Mouse (Mus musculus) lung, postnatal 4 days (tissue): ENCODE data around the gene Apol7e.
"Not testable (repeated sequence)": the region's sequence is repeated elsewhere in the genome, so short reads cannot be mapped to it uniquely, and the experiment has no call there.

Experiments used
- DNase-seq, 2 experiments: peaks; one replicate each; pipeline ENCODE4 v3.0.0; 2021

The Apol7e gene

GRCm38 (mm10) chr15:77741556-77741955, 42.9 kb downstream of the Apol7e start:
- DNase-seq, result not testable (repeated sequence)

DNA sequence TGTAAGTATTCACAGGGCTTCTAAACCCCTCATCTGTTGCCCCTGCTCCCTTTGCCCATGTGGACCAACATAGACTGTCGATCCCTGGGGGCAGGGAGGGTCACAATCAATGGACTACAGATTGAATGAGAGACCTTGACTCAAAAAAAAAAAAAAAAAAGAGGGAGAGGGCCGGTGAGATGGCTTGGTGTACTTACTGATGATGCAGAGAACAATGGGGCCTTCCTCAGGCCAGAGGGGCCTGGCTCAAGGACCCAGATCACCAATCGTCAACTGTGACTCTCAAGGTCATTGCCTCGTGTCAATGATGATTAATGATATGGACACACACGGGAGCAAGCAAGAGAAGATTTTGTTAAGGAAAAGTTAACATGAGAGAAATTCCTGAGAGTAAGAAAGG, 46.0 kb downstream of the Apol7e start:
- DNase-seq, result no peak

GRCm38 (mm10) chr15:77745081-77745480, 46.4 kb downstream of the Apol7e start:
- DNase-seq, result no peak

GRCm38 (mm10) chr15:77746326-77746725, 47.7 kb downstream of the Apol7e start:
- no peak for DNase-seq

DNA sequence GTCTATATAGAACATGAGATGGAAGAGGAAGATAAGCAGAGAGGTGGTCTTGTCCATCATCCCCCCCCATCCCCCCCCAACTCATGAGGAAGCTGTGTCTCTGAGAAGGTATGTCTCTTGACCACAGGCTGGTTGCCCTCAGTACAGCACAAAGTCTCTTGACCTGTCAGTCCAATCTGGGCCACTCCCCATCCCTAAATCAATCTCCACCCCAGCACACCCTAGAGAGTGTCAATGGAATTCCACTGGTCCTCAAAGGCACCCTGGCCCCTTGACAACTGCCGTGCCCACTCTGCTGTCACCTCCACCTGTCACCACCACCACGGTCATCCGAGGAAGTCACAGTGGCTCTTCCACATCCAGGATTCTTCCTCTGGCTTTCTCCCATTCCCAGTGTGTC, 49.8 kb downstream of the Apol7e start:
- DNase-seq, result no peak

- DNase-seq, result no peak
Observed at GRCm38 (mm10) chr15:77749717-77750116, 51.1 kb downstream of the Apol7e start.

- DNase-seq, result peak in 1 of 2 experiments; percentile 49
Observed at GRCm38 (mm10) chr15:77750461-77750860, 51.8 kb downstream of the Apol7e start.

- no peak for DNase-seq
Observed at GRCm38 (mm10) chr15:77752443-77752842, 53.8 kb downstream of the Apol7e start.

GRCm38 (mm10) chr15:77755132-77755531, 56.5 kb downstream of the Apol7e start:
- DNase-seq, result no peak

DNA sequence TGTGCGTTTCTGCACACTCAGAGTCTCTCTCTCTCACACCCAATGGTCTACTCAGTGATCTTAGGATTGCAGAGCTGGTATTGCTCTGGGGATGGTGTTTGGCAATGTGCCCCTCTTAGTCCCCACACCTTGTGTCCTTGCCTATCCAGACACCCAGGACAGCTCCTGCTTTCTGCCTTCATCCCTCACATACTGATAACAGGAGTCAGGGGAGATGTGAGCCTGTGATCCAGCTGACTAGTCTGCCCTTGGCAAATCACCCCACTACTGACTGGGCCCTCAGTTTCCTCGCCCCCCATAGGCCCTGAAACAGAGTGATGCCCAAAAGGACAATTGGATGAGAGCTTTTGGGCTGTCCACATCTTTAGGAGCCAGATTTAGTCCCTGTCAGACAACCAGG, 57.4 kb downstream of the Apol7e start:
- DNase-seq, result no peak

GRCm38 (mm10) chr15:77756848-77757247, 58.2 kb downstream of the Apol7e start, which contains the start of gene Apol8:
Gene Apol8 (minus strand): TSS chr15:77757003.
- DNase-seq, result peak in 1 of 2 experiments; percentile 69

DNA sequence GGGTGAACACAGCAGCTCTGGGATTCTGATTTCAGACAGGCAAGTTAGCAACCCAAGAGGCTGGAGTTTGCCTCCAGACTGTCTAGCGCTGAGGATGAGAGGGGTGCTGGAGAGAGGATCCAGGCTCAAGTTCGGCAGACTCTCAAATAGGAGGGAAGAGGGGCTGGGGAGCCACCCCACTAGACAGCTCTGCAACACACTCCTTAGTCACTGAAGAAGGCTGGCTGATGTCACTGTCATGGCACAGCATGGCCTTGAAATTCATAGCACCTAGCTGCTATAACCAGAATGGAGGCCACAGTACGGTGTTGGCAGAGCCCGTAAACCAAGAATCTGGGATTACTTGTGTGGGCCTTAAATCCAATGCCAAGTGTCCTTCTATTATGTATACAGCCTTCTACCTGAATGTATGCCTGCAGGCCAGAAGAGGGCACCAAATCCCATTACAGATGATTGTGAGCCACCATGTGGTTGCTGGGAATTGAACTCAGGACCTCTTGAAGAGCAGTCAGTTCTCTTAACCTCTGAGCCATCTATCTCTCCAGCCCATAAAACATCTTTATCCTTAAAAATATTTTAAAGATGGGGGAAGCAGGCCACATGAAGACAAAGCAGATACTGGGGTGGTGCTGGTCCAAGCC, 59.0 kb downstream of the Apol7e start:
- DNase-seq, result no peak

DNA sequence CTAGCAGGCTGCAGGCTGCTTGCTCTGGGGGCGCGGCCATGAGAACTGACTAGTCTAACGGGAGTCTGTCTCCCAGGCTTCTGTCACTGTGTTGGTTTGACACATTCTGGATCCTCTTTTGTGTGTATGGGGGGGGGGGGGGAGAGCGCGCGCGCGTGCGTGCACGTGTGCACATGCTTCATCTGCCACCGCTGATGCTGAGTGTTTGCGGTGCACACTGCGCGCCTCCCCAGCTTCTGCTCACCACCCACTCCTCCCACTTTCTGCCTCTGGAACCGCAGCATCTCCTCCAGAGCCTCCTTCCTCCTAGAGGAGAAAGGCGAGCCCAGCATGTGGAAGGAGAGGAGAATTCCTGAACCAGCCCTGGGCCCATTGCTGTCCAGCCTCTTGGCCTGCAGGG, 61.4 kb downstream of the Apol7e start:
- no peak for DNase-seq

GRCm38 (mm10) chr15:77761083-77761482, 62.4 kb downstream of the Apol7e start:
- no peak for DNase-seq

DNA sequence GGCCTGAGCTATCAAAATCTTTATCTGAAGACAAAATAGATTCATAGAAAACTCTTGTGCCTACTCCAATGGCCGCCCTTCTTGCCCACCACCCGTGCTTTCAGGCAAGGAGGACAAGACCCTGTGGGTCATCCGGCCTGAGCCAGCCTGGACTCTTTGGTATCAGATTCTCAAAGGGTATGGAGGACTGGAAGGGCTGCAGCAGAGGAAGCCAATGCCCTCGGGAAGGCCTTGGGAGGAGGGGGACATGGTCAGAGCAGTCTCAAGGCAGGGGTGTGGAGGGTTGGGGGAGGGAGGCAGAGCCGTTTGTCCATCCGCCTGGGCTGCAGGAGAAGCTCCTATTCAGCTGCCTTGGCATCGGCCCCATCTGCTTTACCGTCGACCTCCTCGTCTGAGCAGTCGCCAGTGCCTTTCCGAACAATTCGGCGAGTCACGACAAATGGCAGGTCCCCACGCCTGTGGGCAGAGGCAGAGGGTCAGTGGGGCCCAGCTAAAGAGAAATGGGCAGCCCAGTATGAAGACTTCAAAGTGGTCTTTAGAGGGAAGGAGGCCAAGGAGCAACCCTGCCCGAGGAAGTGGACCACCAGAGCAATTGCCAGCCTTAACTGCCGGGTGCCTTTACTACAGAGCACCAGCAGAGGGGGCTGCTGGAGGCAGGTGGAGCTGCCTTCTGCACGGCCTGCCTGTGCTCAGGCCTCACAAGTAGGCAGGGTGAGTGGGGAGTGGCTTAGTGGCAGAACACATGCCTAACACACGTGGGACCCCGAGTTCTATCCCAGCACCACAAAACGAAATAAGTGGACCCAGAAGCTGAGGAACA, 63.1 kb downstream of the Apol7e start:
- DNase-seq, result peak in 1 of 2 experiments; percentile 61

DNA sequence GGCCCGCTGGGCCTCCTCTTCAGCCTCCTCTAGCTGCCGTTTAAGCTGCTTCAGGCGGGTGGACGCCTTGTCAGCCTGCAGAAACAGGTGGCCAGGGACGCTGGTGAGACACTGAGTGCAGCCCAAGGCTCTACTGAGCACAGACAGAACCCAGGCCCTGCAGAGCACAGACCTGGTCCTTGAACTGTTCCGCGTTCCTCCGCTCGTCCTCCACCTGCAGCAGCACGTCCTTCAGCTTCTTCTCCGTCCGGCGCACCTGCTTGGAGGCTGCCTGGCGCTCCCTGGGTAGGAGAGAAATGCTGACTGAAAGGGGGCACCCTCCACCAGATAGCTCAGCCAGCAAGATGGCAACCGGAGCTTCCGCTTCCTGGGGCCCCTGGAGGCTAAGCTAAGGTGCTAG, 64.4 kb downstream of the Apol7e start:
- no peak for DNase-seq

DNA sequence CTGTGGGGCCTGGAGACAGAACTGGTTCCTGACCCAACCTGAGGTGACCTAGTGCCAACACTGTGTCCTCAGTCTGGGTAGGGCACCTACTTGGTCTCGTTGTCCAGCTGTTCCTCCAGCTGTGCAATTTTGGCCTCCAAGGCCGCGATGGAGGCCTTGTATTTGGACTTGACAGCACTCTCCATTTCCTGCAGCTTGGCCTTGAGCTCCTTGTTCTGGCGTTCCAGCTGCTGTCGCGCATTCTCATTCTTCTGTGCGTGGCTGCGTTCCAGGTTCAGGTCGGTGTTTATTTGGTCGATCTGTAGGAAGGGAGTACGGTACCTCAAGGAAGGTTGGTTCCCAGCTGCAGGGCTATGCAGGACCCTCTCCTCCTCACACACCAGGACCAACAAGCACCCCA, 65.0 kb downstream of the Apol7e start:
- DNase-seq, result no peak

DNA sequence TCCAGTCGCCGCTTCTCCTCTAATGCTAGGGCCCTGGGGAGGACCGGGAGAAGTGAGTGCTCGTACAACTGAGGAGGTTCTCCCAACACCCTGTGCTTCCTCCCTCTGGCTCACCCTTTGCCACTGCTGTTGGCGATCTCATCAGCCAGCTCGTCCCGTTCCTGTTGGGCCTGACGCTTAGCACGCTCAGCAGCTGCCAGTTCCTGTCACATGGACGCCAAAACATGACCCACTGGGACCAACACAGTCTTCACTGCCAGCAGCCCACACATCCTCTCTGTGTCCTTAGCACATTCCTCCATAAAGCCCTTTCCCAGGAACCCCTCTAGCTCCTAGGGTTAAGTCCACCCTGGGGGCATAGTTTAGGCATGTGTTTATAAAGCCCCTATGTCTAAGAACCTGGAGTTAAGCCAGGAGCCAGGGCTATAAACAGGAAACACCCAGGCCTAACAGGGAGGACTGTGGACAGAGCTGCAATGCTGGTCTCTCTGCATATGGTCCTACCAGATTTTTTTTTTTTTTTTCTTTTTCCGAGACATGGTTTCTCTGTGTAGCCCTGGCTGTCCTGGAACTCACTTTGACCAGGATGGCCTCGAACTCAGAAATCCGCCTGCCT, 65.8 kb downstream of the Apol7e start:
- peak; percentile 69 to 89 for DNase-seq

DNA sequence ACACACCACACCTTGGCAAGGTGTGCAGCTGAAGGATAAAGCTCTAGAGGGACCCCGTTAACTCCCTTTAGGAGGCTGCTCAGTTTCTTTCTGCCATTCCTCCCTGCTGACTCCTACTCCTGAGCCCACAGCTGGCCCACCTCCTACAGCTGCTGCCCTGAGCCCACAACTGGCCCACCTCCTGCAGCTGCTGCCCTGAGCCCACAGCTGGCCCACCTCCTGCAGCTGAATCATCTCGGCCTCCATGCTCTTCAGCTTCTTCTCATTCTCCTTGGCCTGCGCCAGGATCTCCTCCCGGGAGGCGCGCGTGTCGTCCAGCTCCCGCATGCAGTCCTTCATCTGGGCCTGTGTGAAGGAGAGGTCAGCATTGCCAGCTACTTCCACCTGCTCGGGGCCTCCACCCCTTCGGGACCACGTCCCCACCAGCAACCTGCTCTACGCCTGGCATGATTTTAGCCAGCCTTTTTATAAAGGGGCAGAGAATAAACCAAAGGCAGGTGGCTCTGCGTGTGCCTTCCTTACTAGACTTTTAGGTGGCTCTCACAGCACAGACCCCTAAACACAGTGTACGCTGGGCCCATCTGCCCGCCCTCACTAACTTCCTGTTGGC, 66.9 kb downstream of the Apol7e start:
- no peak for DNase-seq

GRCm38 (mm10) chr15:77766981-77767380, 68.3 kb downstream of the Apol7e start:
- no peak for DNase-seq
